Mouse (Mus musculus): ENCODE measurements at regions not wholly inside any gene's neighbourhood (a gene's known extent, or its start where the extent isn't known, plus 50 kb on each side); places are given as distances from the start of the nearest gene placed in this dataset.

DNA sequence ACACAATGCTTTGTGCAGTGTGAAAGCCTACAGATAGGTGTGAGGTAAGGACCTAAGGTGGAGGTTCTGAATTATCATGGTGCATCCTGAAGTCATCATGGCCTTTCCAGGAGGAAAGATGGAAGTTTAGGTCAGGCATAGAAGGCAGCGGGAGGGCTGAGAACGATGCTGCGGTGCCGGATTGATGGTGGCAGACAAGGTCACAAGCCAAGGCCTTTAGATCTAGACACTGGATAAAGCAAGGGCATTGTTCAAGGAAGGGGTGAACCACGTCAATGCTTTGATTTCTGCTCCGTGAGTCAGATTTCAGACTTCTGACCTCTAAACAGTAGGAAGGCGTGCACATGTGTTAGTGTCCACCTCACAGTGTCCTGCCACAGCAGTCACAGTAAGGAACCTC, 365.5 kb upstream of the Fam19a5 start:
- intact Hi-C loops (cut with DNase I): no loop called here
- no peak for DNase-seq (ENCODE audit: low spot score in 2 of 2)

DNA sequence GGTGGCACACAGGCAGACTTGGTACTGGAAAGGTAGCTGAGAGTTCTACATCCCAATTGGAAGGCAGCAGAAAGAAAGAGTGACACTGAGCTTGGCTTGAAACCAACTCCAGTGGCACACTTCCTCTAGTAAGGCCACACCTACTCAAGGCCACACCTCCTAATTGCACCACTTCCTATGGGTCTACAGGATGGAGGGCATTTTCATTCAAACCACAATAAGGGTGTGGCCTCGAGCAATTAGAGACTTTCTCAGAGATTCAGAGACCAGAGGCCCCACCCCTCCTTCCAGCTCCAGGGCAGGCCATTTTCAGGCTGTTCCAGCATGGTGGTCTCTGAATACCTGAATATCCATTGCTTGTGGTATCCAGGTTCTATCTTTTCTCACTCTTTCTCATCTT, 363.3 kb upstream of the Fam19a5 start:
- DNase-seq (ENCODE audit: low spot score in 2 of 2): no peak
- intact Hi-C loops (cut with DNase I): no loop called here

DNA sequence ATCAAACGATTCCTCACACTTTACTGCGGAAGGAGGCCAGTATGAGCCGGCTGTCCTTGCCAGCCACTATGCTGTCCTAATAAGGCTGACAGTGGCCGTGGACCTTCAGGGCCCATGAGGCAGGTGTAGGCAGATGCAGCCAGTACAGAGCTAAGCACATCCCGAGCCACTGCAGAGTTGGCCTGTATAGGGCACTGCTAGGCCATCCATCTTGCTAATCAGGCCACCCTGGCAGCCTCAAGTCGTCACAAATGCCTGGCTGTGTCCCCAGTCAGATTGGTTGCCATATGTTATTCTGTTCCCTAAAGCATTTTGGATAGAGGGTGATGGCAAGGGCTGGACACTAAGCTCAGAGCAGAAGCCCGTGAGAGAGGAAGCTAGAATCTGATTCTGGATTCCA, 359.9 kb upstream of the Fam19a5 start:
- DNase-seq (ENCODE audit: low spot score in 2 of 2): no peak
- intact Hi-C loops (cut with DNase I): no loop called here

DNA sequence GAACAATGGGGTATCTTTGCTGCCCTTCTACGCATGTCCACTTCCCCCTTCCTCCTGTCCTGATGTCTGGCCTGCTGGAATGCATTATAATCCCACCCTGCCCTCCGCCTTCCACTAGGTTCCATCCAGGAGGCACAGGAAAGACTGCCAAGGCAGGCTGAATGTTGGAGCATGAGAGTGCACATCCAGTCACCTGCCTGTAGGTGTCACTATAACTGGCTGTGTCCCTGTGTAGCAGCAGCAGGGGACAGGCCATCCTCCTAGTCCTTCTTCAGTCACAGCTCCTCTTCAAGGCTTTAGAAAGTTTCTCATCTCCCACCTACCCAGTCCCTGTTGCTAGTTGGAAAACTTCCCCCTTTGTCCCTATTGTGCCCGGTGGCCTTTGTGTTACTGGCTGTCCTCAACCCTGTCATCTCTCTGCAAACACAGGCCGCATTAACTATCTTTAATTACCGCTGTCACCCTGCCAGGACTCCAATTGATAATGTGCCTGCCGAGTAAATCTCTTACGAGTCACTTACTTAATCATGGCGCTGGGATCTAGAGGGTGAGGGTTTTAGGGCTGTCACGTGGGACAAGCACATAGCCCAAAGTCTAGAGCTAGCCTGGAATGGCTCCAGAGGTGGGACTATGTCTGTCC, 355.2 kb upstream of the Fam19a5 start:
- intact Hi-C loops (cut with DNase I): no loop called here
- DNase-seq (ENCODE audit: low spot score in 2 of 2): no peak

DNA sequence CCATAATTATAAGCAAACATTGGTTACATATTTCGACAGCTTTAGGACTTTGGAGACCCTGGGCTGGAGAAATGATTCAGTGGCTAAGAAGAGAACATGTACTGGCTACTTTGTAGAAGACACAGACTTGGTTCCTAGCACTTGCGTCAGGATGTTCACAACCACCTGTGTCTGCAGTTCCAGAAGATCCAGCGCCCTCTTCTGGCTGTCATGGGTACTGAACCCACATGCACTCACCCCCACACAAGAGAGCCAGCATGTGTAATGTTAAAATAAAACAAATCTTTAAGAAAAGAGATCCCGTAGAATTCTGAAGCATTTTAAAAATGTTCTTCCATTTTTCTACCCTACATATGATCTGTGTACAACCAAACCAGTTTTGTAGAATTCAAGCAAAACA, 352.2 kb upstream of the Fam19a5 start:
- peak in 1 of 2 experiments; percentile 17 for DNase-seq (ENCODE audit: low spot score in 2 of 2)

DNA sequence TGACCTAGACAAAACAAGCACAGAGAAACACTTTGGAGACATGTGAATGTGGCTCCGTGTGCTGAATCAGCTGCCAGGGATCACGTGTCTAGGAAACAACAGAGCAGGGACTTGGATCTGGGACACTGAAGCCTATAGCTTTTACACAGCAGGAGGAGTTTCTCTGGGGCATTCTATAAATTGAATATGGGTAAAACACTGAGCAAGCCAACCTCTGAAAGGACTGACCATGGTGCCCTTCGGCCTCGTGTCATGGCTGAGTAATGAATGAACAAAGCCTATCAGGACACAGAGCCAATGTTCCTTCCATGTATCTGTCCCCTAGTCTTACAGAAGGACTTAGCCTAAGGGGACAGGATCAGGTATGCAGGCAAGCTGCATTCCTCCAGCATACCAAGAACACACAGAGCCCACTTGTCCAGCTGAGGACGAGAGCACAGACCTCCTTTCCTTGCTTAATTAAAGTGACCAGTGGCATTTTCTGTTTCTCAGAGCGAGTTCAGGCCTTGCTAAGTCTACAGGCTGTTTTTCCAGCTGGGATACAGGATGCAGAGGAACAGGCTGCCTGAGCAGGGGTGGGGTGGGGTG, 347.7 kb upstream of the Fam19a5 start:
- DNase-seq (ENCODE audit: low spot score in 2 of 2): no peak
- intact Hi-C loops (cut with DNase I): no loop called here

More for the DNA sequence above, 352.2 kb upstream of the Fam19a5 start:
- intact Hi-C loops (cut with DNase I): no loop called here

DNA sequence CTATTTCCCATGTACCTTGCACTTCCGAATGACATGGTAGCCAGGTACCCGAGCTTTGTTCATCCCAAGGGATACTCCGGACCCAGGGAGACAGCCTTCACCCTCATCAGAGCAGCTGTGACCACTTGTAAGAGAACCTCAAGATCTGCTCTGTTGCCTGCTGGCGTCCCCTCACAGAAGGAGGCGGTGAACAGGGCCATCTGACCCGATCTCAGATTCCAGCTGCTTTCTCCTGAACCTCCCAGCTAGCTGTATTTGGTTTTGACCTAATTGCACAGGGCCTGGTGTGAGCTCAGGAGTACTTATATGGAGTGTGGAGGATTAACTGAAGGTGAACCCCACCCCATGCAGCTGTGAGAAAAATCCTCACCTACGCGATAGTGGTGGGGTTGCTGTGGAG, 344.5 kb upstream of the Fam19a5 start:
- intact Hi-C loops (cut with DNase I): no loop called here
- no peak for DNase-seq (ENCODE audit: low spot score in 2 of 2)

DNA sequence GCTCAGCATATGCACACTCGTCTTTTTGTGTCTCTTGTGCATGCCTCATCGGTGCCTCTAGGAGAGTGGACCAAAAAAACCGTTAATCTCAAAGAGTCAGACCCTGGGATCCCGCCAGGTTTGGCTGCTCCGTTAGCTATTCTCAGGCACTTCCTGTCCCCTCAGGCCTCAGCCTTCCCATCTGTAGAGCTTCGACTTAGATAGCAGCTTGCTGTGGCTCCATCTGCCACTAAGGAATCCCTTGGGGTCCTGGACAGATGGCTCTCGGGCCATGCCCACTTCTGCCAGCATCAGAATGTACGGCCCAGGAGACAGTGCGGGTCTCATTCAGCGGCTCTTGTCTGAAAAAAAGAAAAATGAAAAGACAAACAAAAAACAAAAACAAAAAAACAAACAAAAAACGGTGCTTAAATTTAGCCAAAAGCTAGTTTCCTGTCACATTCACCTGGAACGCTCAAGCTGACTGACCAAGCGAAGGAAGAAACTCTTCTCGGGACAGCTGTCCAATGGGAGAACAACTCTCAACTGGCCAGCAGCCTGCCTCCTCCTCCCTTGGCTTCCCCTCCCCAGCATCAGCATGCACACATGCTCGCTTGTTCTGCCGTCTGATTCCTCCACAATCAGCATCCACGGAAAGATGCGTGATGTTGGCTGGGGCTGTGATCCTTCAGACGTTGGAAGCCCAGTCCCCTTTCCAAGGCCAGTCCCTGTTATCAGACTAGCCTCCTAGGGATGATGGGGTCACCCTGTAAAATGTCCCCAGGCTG, 343.6 kb upstream of the Fam19a5 start:
- intact Hi-C loops (cut with DNase I): no loop called here
- peak in 1 of 2 experiments; percentile 12 for DNase-seq (ENCODE audit: low spot score in 2 of 2)

DNA sequence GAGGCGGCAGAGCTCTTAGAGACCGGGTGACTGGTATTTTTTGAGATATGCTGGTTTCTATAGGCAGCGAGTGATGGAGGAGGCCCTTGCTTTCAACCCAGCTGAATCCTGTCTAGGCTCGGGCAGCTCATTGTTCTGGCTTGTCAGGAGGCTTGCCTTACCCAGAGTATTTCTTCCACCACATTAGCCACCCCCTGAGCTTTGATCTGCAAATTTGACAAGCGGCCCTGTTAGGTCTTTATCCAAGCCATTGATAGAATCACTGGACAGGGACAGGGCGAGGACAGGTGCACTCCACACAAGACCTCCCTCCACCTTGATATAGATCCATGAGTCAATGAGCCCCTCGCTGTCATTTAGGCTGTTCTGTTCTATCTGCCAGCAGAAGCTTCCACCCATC, 343.0 kb upstream of the Fam19a5 start:
- intact Hi-C loops (cut with DNase I): no loop called here
- no peak for DNase-seq (ENCODE audit: low spot score in 2 of 2)

DNA sequence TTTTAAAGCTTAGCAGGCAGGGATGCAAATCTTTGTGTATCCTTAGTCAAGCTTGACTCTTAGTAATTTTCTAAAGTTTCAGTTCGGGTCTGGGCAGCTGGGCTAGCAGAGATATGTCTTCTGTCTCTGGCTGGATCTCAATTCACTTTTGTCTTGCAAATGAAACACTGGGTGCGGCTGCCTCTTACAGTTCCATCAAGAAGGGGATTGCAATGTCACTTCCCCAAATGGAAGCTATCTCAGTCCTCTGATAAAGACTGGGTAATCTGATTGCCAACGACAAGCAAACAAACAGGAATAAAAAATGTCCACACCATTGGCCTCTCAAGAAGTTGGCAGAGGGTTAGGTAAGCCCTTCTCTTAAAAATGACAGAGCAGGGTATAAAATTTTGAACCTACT, 314.1 kb upstream of the Fam19a5 start:
- intact Hi-C loops (cut with DNase I): no loop called here
- no peak for DNase-seq (ENCODE audit: low spot score in 2 of 2)

DNA sequence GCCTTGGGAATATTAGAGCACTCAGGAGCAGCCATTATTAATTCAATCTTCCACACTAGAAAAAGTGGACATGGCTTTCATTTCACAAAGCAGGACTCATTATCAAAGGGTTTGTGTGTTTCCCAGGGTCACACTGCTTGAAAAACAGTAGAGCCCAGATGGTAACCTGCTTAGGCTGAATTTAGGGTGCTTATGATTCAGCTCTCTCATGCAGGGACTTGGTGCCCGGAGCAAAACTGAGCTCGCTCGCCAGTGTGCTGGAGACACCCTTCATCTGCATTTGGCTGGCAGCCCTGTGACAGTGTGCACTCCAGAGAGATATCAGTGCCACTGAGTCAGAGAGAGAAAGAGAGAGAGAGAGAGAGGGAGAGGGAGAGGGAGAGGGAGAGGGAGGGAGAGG, 308.0 kb upstream of the Fam19a5 start:
- intact Hi-C loops (cut with DNase I): no loop called here

DNA sequence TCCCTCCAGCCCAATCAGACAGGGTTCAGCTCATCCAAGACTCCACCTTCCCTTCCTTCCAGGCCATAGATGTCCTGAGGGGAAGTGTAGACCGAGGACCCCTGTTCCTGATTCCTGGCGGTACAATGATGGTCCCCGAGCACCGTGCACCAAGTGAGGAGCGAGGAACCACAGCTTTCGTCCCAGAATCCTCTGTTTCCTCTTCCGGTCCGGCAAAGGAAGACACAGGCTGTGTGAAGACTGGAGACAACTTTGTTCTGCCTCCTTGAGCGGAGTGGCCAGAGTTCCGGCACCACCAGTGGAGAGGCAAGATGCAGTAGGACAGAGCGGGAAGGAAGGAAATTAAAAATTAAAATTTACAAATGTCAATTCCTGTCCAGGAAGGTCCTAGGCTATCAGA, 305.0 kb upstream of the Fam19a5 start:
- DNase-seq (ENCODE audit: low spot score in 2 of 2): no peak
- intact Hi-C loops (cut with DNase I): no loop called here

More for the DNA sequence above, 308.0 kb upstream of the Fam19a5 start:
- no peak for DNase-seq (ENCODE audit: low spot score in 2 of 2)

DNA sequence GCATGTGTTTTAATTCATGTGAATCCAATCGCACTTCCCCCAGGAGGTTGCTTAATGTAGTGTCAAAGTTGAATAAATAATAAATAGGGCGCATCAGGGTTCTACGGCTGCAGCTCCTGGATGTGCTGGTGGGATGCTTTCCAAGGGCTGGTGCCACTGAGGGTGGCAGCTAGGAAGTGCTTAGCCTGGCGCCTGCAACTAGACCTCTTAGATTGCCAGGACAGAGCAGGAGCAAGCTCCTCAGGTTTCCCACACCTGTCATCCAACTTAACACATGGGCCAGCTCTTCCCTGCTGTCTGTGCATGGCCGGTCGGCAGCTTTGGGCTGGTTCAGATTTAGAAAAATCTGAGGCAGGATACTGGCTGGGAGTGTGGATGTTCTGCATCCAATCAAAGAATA, 282.6 kb upstream of the Fam19a5 start:
- intact Hi-C loops (cut with DNase I): no loop called here
- DNase-seq (ENCODE audit: low spot score in 2 of 2): no peak

DNA sequence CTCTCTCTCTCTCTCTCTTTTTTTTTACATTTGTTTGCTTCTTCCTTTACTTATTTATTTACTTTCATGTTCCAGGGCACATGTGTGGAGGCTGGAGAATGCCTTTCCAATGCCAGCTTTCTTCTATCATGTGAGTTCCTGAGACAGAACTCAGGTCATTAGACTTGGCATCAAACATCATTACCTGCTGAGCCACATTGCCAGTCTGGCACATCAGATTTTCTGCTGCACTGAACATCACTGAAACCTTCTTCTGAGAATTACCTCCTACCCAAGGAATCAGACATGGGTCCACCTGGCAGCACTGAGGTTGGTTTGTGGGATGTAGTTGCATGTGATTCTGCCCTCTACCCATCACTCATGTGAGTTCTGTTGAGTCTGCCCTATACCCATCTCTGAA, 279.2 kb upstream of the Fam19a5 start:
- intact Hi-C loops (cut with DNase I): no loop called here
- DNase-seq (ENCODE audit: low spot score in 2 of 2): no peak

DNA sequence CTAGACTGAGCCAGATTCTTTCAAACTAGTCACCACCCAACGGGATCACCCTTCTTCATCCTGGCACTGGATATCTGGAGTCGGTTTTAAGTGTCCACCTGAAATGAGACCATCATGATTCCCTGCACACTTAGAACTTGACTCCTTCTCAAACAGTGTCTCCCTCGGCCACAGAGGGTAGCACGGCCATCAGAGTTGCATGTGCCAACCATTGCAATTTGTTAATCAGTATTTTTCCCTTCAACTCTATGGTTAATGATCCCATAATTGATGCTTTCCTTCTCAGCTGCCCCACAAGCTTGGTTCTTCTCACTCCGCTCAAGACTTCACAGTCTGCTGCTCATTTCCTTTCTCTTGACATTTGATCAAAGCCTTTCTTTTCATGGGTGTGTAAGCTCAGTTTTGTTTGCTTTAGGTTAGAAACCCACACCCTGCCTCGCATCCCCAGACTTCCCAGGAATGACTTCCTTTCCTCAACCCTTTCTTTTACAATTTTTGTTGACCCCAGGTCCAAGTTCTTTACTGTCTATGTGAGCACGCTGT, 253.0 kb upstream of the Fam19a5 start:
- intact Hi-C loops (cut with DNase I): no loop called here
- no peak for DNase-seq (ENCODE audit: low spot score in 2 of 2)

DNA sequence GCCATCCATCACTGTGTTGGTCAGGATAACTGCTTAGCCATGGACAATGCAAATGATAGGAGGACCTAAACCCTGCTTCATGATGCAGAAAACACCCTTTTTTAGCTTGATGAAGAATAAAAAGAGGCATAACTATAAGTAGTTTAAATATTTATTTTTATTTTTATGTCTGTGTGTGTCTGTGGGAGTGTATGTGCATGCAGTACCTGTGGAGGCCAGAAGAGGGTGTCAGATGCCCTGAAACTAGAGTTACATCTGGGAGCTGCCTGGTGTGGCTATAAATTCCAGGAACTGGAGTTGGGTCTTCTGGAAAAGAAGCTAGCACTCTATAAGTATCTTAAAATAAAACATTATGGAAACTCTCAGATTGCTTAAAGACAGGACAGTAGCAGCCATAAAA, 224.2 kb upstream of the Fam19a5 start:
- intact Hi-C loops (cut with DNase I): no loop called here
- no peak for DNase-seq (ENCODE audit: low spot score in 2 of 2)

DNA sequence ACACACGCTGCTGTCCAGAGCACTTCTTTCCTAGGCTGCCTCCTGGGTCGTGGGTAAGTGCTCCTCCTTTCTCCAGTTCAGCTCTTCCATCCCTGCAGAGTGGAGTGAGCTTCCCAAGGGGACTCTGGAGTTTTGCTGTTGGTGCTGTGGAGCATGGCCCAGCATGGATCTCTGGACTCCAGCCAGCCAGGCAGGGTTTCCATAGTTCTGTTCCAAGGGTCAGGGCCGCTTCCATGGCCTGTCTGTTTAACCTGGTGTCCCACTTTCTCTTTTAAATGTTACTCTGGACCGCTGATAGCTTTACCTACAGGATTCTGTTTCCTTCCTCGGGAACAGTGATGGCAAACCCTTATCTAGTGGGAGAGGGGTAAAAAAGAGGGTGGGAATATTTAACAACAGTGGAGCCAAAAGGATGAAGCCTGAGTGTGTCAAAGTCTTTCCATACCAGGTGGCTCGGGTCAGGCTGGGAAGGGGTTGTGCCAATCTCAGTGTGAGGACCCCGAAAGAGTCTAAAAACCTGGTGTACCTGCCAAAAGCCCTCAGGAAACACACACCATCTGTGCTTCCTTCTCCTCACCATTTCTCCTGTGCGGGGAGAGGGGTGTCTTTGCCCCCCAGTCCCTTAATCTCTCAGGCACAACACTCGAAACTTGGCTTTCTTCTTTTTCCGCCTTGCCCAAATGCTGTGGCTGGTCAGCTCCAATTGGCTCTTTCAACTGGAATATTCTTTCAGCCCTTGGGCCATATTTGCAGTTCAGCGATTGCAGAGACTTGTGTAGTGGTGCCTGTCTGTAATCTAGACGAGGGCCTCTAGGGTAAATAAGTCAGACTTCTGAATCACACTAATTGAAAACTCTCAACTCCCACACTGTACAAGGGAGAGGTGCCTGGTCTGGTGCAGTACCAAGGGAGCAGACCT, 222.8 kb upstream of the Fam19a5 start:
- DNase-seq (ENCODE audit: low spot score in 2 of 2): no peak
- intact Hi-C loops (cut with DNase I): no loop called here

DNA sequence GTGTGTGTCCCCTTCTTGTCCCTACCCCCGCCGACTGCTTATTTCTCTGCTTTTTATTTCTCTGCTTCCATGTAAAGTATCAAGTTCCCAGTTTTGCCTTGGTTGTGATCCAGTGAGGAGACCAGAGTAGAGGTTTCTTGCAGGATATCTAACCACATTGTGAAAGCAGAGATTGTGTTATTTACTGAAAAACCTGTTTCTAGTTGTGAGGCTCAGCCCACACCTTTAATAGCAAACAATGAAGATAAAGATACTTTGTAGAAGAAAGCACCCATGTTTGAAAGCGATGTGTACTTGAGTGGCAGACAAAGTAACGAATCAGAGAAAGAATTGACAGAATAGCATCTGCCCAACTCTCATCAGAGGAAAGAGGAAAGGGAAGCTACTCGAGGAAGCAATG, 218.7 kb upstream of the Fam19a5 start:
- intact Hi-C loops (cut with DNase I): no loop called here

DNA sequence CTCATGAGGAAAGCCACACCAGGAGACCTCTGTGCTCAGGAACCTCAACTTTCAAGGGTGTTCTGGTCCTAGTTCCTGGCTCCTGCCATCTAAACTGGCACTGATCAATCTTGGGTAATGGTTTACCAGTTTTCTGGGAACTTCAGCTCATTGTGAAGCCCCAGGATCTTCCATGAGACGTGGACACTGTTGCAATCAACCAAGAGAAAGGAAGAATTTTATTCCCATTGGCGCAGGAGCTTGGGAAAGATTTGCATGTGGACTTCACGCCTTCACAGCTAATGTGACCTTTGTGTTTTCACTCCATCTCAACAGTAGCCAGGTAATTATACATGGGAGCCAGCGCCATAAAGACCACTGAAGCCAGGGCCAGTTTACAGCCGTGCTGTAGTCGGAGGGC, 217.8 kb upstream of the Fam19a5 start:
- DNase-seq (ENCODE audit: low spot score in 2 of 2): no peak
- intact Hi-C loops (cut with DNase I): no loop called here

More for the DNA sequence above, 218.7 kb upstream of the Fam19a5 start:
- DNase-seq (ENCODE audit: low spot score in 2 of 2): no peak

DNA sequence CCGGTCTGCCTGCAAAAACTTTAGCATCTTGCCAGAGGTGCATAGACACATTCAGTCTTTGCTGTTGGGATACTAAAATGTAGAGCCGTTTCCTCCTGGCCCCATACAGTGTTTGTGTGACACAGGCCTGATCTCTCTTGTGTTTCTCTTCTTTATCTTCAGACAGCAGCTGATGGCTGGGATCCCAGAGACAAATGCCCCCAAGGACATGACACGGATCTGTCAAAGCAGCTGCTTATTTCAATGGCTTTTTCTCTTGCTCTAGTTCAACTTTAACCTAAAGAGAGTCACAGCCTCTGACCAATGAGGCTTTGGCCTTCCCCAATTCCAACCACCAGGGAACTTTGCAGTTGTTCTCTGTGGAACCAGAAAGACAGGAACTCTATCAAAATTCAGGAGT, 211.7 kb upstream of the Fam19a5 start:
- intact Hi-C loops (cut with DNase I): no loop called here
- DNase-seq (ENCODE audit: low spot score in 2 of 2): no peak
